Mouse (Mus musculus) bone marrow macrophage, adult 2 months (primary cell): Measurements from ENCODE around the gene Kcnk4.

ENCODE experiments used
- CTCF ChIP-seq: IDR thresholded peaks from 2 replicates; pipeline ENCODE4 v1.5.1; 2012; ENCODE audit warnings: low read depth, mild to moderate bottlenecking, low read length, moderate library complexity
- POLR2A ChIP-seq: IDR thresholded peaks from 2 replicates; pipeline ENCODE4 v1.6.1; 2012; ENCODE audit warnings: mild to moderate bottlenecking, low read depth, low read length, borderline replicate concordance

DNA sequence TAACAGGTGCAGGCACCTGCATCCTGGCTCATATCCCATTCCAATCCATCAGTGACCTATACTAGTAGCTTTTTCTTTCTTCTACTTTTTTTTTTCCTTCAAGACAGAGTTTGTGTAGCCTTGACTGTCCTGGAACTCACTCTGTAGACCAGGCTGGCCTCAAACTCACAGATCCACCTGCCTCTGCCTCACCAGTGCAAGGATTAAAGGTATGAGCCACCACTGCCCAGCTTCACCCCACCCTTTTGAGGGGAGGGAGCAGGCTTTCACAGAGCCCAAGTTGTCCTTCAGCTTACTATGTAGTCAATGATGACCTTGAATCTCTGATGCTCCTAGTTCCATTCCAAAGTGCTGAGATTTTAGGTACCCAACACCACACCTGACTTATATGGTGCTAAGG lies 14.9 kb downstream of the Kcnk4 start:
- TF ChIP-seq CTCF (no peak), POLR2A (no peak)
